Mouse (Mus musculus) cortical plate, adult 2 months (tissue): Measurements from ENCODE around the gene Prdm16. TPM values are rescaled to one million over a fixed set of nuclear protein-coding genes. Genes with fewer than 3 reads are reported as not detected.

Experiments
- H3K27ac ChIP-seq: fragments of 200-500 bp; 2 replicates; pipeline ENCODE4 v1.5.1; 2012; ENCODE audit warnings: low read length, control low read depth, inconsistent platforms; ENCODE audit not compliant: insufficient read depth
- H3K4me1 ChIP-seq: fragments of 200-500 bp; 2 replicates; pipeline ENCODE4 v1.6.1; 2011; ENCODE audit warnings: low read length; ENCODE audit not compliant: control insufficient read depth, insufficient read depth
- H3K4me3 ChIP-seq: fragments of 200-500 bp; 2 replicates; pipeline ENCODE4 v1.5.1; 2011; ENCODE audit warnings: mild to moderate bottlenecking, low read length, control low read depth; ENCODE audit not compliant: insufficient read depth
- CTCF ChIP-seq: fragments of 200-500 bp; IDR thresholded peaks from 2 replicates; pipeline ENCODE4 v1.5.1; 2011; ENCODE audit warnings: mild to moderate bottlenecking, control low read depth, low read length; ENCODE audit not compliant: insufficient read depth; ENCODE audit errors: extremely low read depth
- POLR2A ChIP-seq: fragments of 200-500 bp; IDR thresholded peaks from 2 replicates; pipeline ENCODE4 v1.6.1; 2011; ENCODE audit warnings: mild to moderate bottlenecking, low read length, control low read depth; ENCODE audit not compliant: insufficient read depth; ENCODE audit errors: extremely low read depth
- polyA plus RNA-seq: library from polyadenylated mRNA; depleted of rRNA; stranded (reverse); fragments of >200 nt; gene quantifications from 2 replicates; pipeline ENCODE4 v1.2.3, GENCODE M21; 2012; rRNA removed

Gene Prdm16
- polyA plus RNA-seq, 1 experiment, result 5.4 TPM

GRCm38 (mm10) chr4:154294262-154294731 lies 342.4 kb downstream of the Prdm16 start:
- Histone ChIP-seq H3K4me3 (no peak overlapping the region), H3K4me1 (no peaks in the 10 kb centered on the region), H3K27ac (no peak overlapping the region)
- TF ChIP-seq CTCF (no peak), POLR2A (no peak)

- no peak overlapping the region for H3K27ac ChIP-seq
- TF ChIP-seq POLR2A (no peak), CTCF (no peak)
- H3K4me1 ChIP-seq, result no peaks in the 10 kb centered on the region
- no peak overlapping the region for H3K4me3 ChIP-seq
Measured at GRCm38 (mm10) chr4:154293735-154294201, 342.9 kb downstream of the Prdm16 start.

- TF ChIP-seq POLR2A, result no peak
- TF ChIP-seq CTCF, result no peak
- no peaks in the 10 kb centered on the region for H3K4me1 ChIP-seq
- no peak overlapping the region for H3K27ac ChIP-seq
- no peak overlapping the region for H3K4me3 ChIP-seq
Measured at GRCm38 (mm10) chr4:154283671-154284070, 353.0 kb downstream of the Prdm16 start.

- TF ChIP-seq CTCF (no peak), POLR2A (no peak)
- Histone ChIP-seq H3K4me3 (no peak overlapping the region), H3K4me1 (no peaks in the 10 kb centered on the region), H3K27ac (no peak overlapping the region)
Measured at GRCm38 (mm10) chr4:154279481-154279880, 357.2 kb downstream of the Prdm16 start.

GRCm38 (mm10) chr4:154273000-154273399 lies 363.7 kb downstream of the Prdm16 start:
- TF ChIP-seq POLR2A (no peak), CTCF (peak; percentile 70)
- no peaks in the 10 kb centered on the region for H3K4me1 ChIP-seq
- no peak overlapping the region for H3K4me3 ChIP-seq
- H3K27ac ChIP-seq, result no peak overlapping the region

GRCm38 (mm10) chr4:154269520-154269919 lies 367.2 kb downstream of the Prdm16 start:
- no peak for TF ChIP-seq CTCF
- TF ChIP-seq POLR2A, result no peak
- Histone ChIP-seq H3K4me3 (no peak overlapping the region), H3K27ac (no peak overlapping the region), H3K4me1 (no peaks in the 10 kb centered on the region)

GRCm38 (mm10) chr4:154267511-154267910 lies 369.2 kb downstream of the Prdm16 start:
- no peak overlapping the region for H3K4me3 ChIP-seq
- no peak for TF ChIP-seq POLR2A
- TF ChIP-seq CTCF, result no peak
- no peak overlapping the region for H3K27ac ChIP-seq
- H3K4me1 ChIP-seq, result no peaks in the 10 kb centered on the region

Other genes starting within 250 kb of the Prdm16 start
- not detected in 2 replicates for gene Actrt2, start 31.0 kb upstream of the Prdm16 start, polyA plus RNA-seq
- 2.3 and 2.5 TPM in 2 replicates for gene Ttc34, start 200.6 kb upstream of the Prdm16 start, polyA plus RNA-seq
- gene Mmel1, start 232.7 kb upstream of the Prdm16 start, polyA plus RNA-seq, result 1.1 and 1.2 TPM in 2 replicates